Mouse (Mus musculus) myocyte (in vitro differentiated cells): Measurements from ENCODE around the gene Dus3l. TPM values are rescaled to one million over a fixed set of nuclear protein-coding genes. Genes with fewer than 3 reads are reported as not detected.

ENCODE experiments used
- H3K27me3 ChIP-seq: one replicate; pipeline ENCODE4 v1.6.1; 2011; ENCODE audit not compliant: control insufficient read depth, insufficient read depth, insufficient read length
- H3K36me3 ChIP-seq: one replicate; pipeline ENCODE4 v1.6.1; 2011; ENCODE audit not compliant: control insufficient read depth, insufficient read depth
- H3K4me2 ChIP-seq: one replicate; pipeline ENCODE4 v1.6.1; 2011; ENCODE audit warnings: low read depth, control low read depth
- H3K4me3 ChIP-seq: one replicate; pipeline ENCODE4 v1.5.1; 2011; ENCODE audit warnings: mild to moderate bottlenecking, control low read depth, moderate library complexity
- H3K79me2 ChIP-seq: one replicate; pipeline ENCODE4 v1.6.1; 2011; ENCODE audit not compliant: control insufficient read depth, insufficient read depth
- H3ac ChIP-seq: one replicate; pipeline ENCODE4 v1.6.1; 2011; ENCODE audit not compliant: control insufficient read depth, insufficient read length
- CEBPB ChIP-seq: IDR thresholded peaks from 2 replicates; pipeline ENCODE4 v1.6.1; 2011; ENCODE audit warnings: mild to moderate bottlenecking, moderate library complexity; ENCODE audit not compliant: poor library complexity, insufficient read depth, severe bottlenecking
- E2F4 ChIP-seq: IDR thresholded peaks from one replicate; pipeline ENCODE4 v1.6.1; 2011; ENCODE audit warnings: mild to moderate bottlenecking, control low read depth, moderate library complexity; ENCODE audit not compliant: insufficient read depth
- MAX ChIP-seq: IDR thresholded peaks from one replicate; pipeline ENCODE4 v1.6.1; 2011; ENCODE audit warnings: low read depth, mild to moderate bottlenecking, control low read depth
- MYOD1 ChIP-seq, 3 experiments: IDR thresholded peaks; one replicate each; pipeline ENCODE4 v1.6.1; 2011; ENCODE audit warnings: control low read depth in 2 of 3, low read depth in 2 of 3, mild to moderate bottlenecking in 2 of 3, moderate library complexity in 1 of 3; ENCODE audit not compliant: insufficient read length in 2 of 3, control insufficient read depth in 1 of 3
- MYOG ChIP-seq, 3 experiments: IDR thresholded peaks; one replicate each; pipeline ENCODE4 v1.6.1; 2011; ENCODE audit warnings: control low read depth in 2 of 3, low read depth in 2 of 3, mild to moderate bottlenecking in 2 of 3; ENCODE audit not compliant: insufficient read length in 2 of 3, control insufficient read depth in 1 of 3, insufficient read depth in 1 of 3
- POLR2A ChIP-seq: IDR thresholded peaks from one replicate; pipeline ENCODE4 v1.6.1; 2011; ENCODE audit warnings: low read depth, mild to moderate bottlenecking, control low read depth, moderate library complexity; ENCODE audit not compliant: insufficient read length
- POLR2AphosphoS2 ChIP-seq: IDR thresholded peaks from one replicate; pipeline ENCODE4 v1.6.1; 2011; ENCODE audit warnings: low read depth, control low read depth; ENCODE audit not compliant: insufficient read length
- REST ChIP-seq: IDR thresholded peaks from one replicate; pipeline ENCODE4 v1.6.1; 2011; ENCODE audit warnings: mild to moderate bottlenecking, control low read depth, moderate library complexity; ENCODE audit not compliant: insufficient read depth, insufficient read length
- SRF ChIP-seq: IDR thresholded peaks from one replicate; pipeline ENCODE4 v1.6.1; 2011; ENCODE audit warnings: low read depth; ENCODE audit not compliant: control insufficient read depth, insufficient read length
- TCF12 ChIP-seq: IDR thresholded peaks from one replicate; pipeline ENCODE4 v1.6.1; 2011; ENCODE audit warnings: mild to moderate bottlenecking, control low read depth; ENCODE audit not compliant: poor library complexity, insufficient read depth, severe bottlenecking
- TCF3 ChIP-seq: IDR thresholded peaks from one replicate; pipeline ENCODE4 v1.6.1; 2011; ENCODE audit warnings: low read depth, control low read depth; ENCODE audit not compliant: insufficient read length
- USF1 ChIP-seq: IDR thresholded peaks from one replicate; pipeline ENCODE4 v1.6.1; 2011; ENCODE audit warnings: low read depth, mild to moderate bottlenecking, control low read depth, moderate library complexity
- polyA plus RNA-seq: library from polyadenylated mRNA; unstranded; fragments of >200 nt; fragmentation: generic; extraction: Trizol; gene quantifications from one replicate; pipeline ENCODE4 v1.2.1, GENCODE M21; 2012; ENCODE audit warnings: missing spikeins

The Dus3l gene
- polyA plus RNA-seq, 1 experiment = 38.7 TPM

- peaks cover 22% of the 10 kb centered on the region for H3K79me2 ChIP-seq
- no peaks in the 10 kb centered on the region for H3K36me3 ChIP-seq
- H3K27me3 ChIP-seq = no peaks in the 10 kb centered on the region
- peak within 1 kb of the TSS; percentile 77 for H3ac ChIP-seq
- H3K4me2 ChIP-seq = peak within 1 kb of the TSS; percentile 93
- TF ChIP-seq POLR2A (peak; percentile 96), MYOD1 (IDR thresholded peaks at IDR 0.05; ENCODE audit: control insufficient read depth in 1 of 3, insufficient read length in 2 of 3, low read depth in 2 of 3) (peak in 1 of 3 experiments; percentile 8), POLR2AphosphoS2 (peak; percentile 89), MYOG (IDR thresholded peaks at IDR 0.05; ENCODE audit: control insufficient read depth in 1 of 3, insufficient read depth in 1 of 3, insufficient read length in 2 of 3, low read depth in 2 of 3) (no peak), REST (no peak)
- peak within 1 kb of the TSS; percentile 93 for H3K4me3 ChIP-seq
Observed at GRCm38 (mm10) chr17:56717363-56718058, 47.0 kb upstream of the Dus3l start, which contains the start of the genes Ndufa11 and Vmac. Ndufa11 (plus strand) TSS chr17:56717767. Vmac (minus strand) TSS chr17:56718022.

- no peak overlapping the region for H3K4me3 ChIP-seq
- peaks cover 22% of the 10 kb centered on the region for H3K79me2 ChIP-seq
- no peak overlapping the region for H3ac ChIP-seq
- H3K27me3 ChIP-seq = no peaks in the 10 kb centered on the region
- TF ChIP-seq POLR2AphosphoS2 = no peak
- TF ChIP-seq TCF12 = no peak
- no peak for TF ChIP-seq E2F4
- TF ChIP-seq CEBPB = no peak
- no peaks in the 10 kb centered on the region for H3K36me3 ChIP-seq
- H3K4me2 ChIP-seq = no peak overlapping the region
Observed at GRCm38 (mm10) chr17:56722441-56722840, 42.1 kb upstream of the Dus3l start.

- Histone ChIP-seq H3ac (no peak overlapping the region), H3K27me3 (peaks cover under 1% of the 10 kb centered on the region), H3K36me3 (no peaks in the 10 kb centered on the region), H3K4me3 (no peak overlapping the region), H3K4me2 (no peak overlapping the region), H3K79me2 (peaks cover 13% of the 10 kb centered on the region)
- no peak for TF ChIP-seq MAX
- TF ChIP-seq CEBPB = no peak
- no peak for TF ChIP-seq SRF
Observed at GRCm38 (mm10) chr17:56723419-56724161, 41.0 kb upstream of the Dus3l start.

- Histone ChIP-seq H3K79me2 (no peaks in the 10 kb centered on the region), H3K27me3 (peaks cover 28% of the 10 kb centered on the region), H3K4me3 (no peak overlapping the region), H3ac (no peak overlapping the region), H3K36me3 (no peaks in the 10 kb centered on the region), H3K4me2 (no peak overlapping the region)
- TF ChIP-seq TCF3 (no peak), SRF (no peak), MAX (no peak)
Observed at GRCm38 (mm10) chr17:56727029-56727649, 37.4 kb upstream of the Dus3l start.

- Histone ChIP-seq H3K27me3 (peaks cover 29% of the 10 kb centered on the region), H3K4me2 (no peak overlapping the region), H3K79me2 (no peaks in the 10 kb centered on the region), H3K36me3 (no peaks in the 10 kb centered on the region), H3K4me3 (no peak overlapping the region), H3ac (no peak overlapping the region)
- no peak for TF ChIP-seq TCF12
- no peak for TF ChIP-seq USF1
- TF ChIP-seq MYOG (IDR thresholded peaks at IDR 0.05; ENCODE audit: control insufficient read depth in 1 of 3, insufficient read depth in 1 of 3, insufficient read length in 2 of 3, low read depth in 2 of 3) = no peak
- no peak for TF ChIP-seq SRF
- no peak for TF ChIP-seq POLR2AphosphoS2
- no peak for TF ChIP-seq POLR2A
- TF ChIP-seq CEBPB = no peak
- TF ChIP-seq E2F4 = no peak
- no peak for TF ChIP-seq TCF3
- no peak for TF ChIP-seq MAX
- no peak for TF ChIP-seq REST
- no peak for TF ChIP-seq MYOD1 (IDR thresholded peaks at IDR 0.05; ENCODE audit: control insufficient read depth in 1 of 3, insufficient read length in 2 of 3, low read depth in 2 of 3)
Observed at GRCm38 (mm10) chr17:56727659-56728058, 36.9 kb upstream of the Dus3l start.
